Mouse (Mus musculus) urinary bladder, postnatal 14 days (tissue): ENCODE measurements around the gene Otud4.
"Not testable (repeated sequence)": the region's sequence is repeated elsewhere in the genome, so short reads cannot be mapped to it uniquely, and the experiment has no call there.

ENCODE experiments used
- DNase-seq: peaks from one replicate; pipeline ENCODE4 v3.0.0; 2021; ENCODE audit warnings: low spot score

Gene Otud4

GRCm38 (mm10) chr8:79639586-79640451, at the start of gene Otud4:
Gene Otud4 (plus strand): TSS chr8:79639618.
- peak; percentile 41 for DNase-seq

- no peak for DNase-seq
These were observed 38.5 kb upstream of the Otud4 start for GRCm38 (mm10) chr8:79600962-79601361.

- DNase-seq, result not testable (repeated sequence)
These were observed 36.2 kb upstream of the Otud4 start for GRCm38 (mm10) chr8:79603204-79603603.

- DNase-seq, result no peak
These were observed 33.2 kb upstream of the Otud4 start for GRCm38 (mm10) chr8:79606225-79606624.

GRCm38 (mm10) chr8:79606751-79607300, 32.6 kb upstream of the Otud4 start:
- no peak for DNase-seq

- DNase-seq, result no peak
These were observed 30.7 kb upstream of the Otud4 start for GRCm38 (mm10) chr8:79608701-79609100.

GRCm38 (mm10) chr8:79610268-79610667, 29.1 kb upstream of the Otud4 start:
- no peak for DNase-seq

GRCm38 (mm10) chr8:79612298-79612697, 27.1 kb upstream of the Otud4 start:
- DNase-seq, result no peak

- DNase-seq, result no peak
These were observed 26.5 kb upstream of the Otud4 start for GRCm38 (mm10) chr8:79612965-79613364.

GRCm38 (mm10) chr8:79615741-79616350, 23.6 kb upstream of the Otud4 start:
- no peak for DNase-seq

- no peak for DNase-seq
These were observed 20.5 kb upstream of the Otud4 start for GRCm38 (mm10) chr8:79618906-79619305.

- no peak for DNase-seq
These were observed 20.1 kb upstream of the Otud4 start for GRCm38 (mm10) chr8:79619353-79619752.

GRCm38 (mm10) chr8:79620000-79620399, 19.4 kb upstream of the Otud4 start:
- DNase-seq, result no peak

GRCm38 (mm10) chr8:79620489-79621276, 18.7 kb upstream of the Otud4 start:
- no peak for DNase-seq

GRCm38 (mm10) chr8:79622346-79622745, 17.1 kb upstream of the Otud4 start:
- DNase-seq, result no peak

GRCm38 (mm10) chr8:79623351-79623750, 16.1 kb upstream of the Otud4 start:
- no peak for DNase-seq

GRCm38 (mm10) chr8:79624416-79624815, 15.0 kb upstream of the Otud4 start:
- no peak for DNase-seq

GRCm38 (mm10) chr8:79626213-79626612, 13.2 kb upstream of the Otud4 start:
- no peak for DNase-seq

GRCm38 (mm10) chr8:79635491-79635890, 3.9 kb upstream of the Otud4 start:
- DNase-seq, result no peak

GRCm38 (mm10) chr8:79636151-79636550, 3.3 kb upstream of the Otud4 start:
- DNase-seq, result no peak

- no peak for DNase-seq
These were observed 2.2 kb upstream of the Otud4 start for GRCm38 (mm10) chr8:79637237-79637636.

- DNase-seq, result no peak
These were observed 1.3 kb upstream of the Otud4 start for GRCm38 (mm10) chr8:79638001-79638706.
